Mouse (Mus musculus) thymus, adult 2 months (tissue): ENCODE results near the gene Adamts7. TPM values are rescaled to one million over a fixed set of nuclear protein-coding genes. Genes with fewer than 3 reads are reported as not detected.

Experiments used
- DNase-seq: peaks from one replicate; pipeline ENCODE4 v3.0.0; 2021
- H3K27ac ChIP-seq: fragments of 200-500 bp; 2 replicates; pipeline ENCODE4 v1.5.1; 2012; ENCODE audit warnings: low read length, control low read depth; ENCODE audit not compliant: control insufficient read depth, insufficient read depth
- H3K27me3 ChIP-seq: fragments of 200-500 bp; 2 replicates; pipeline ENCODE4 v1.6.1; 2012; ENCODE audit warnings: mild to moderate bottlenecking, low read length, moderate library complexity, mixed read lengths; ENCODE audit not compliant: control insufficient read depth, insufficient read depth
- H3K36me3 ChIP-seq: fragments of 200-500 bp; 2 replicates; pipeline ENCODE4 v1.6.1; 2012; ENCODE audit warnings: mild to moderate bottlenecking, low read length, moderate library complexity; ENCODE audit not compliant: control insufficient read depth, insufficient read depth
- H3K4me1 ChIP-seq: fragments of 200-500 bp; replicated peaks from 2 replicates; pipeline ENCODE4 v1.6.1; 2012; ENCODE audit warnings: low read length; ENCODE audit not compliant: control insufficient read depth, insufficient read depth
- H3K4me3 ChIP-seq: fragments of 200-500 bp; 2 replicates; pipeline ENCODE4 v1.5.1; 2012; ENCODE audit warnings: mild to moderate bottlenecking, low read length, control low read depth, moderate library complexity; ENCODE audit not compliant: control insufficient read depth, insufficient read depth
- CTCF ChIP-seq: fragments of 200-500 bp; IDR thresholded peaks from 2 replicates; pipeline ENCODE4 v1.5.1; 2012; ENCODE audit warnings: mild to moderate bottlenecking, control low read depth, low read length, moderate library complexity, borderline replicate concordance; ENCODE audit not compliant: control insufficient read depth, poor library complexity, insufficient read depth; ENCODE audit errors: extremely low read depth
- POLR2A ChIP-seq: fragments of 200-500 bp; IDR thresholded peaks from 2 replicates; pipeline ENCODE4 v1.6.1; 2012; ENCODE audit warnings: mild to moderate bottlenecking, low read length, control low read depth, moderate library complexity; ENCODE audit not compliant: control insufficient read depth, poor library complexity, insufficient read depth; ENCODE audit errors: extremely low read depth
- WGBS: fragments of 180-500 bp; shearing (Covaris S2); methylation state at CpG from one replicate; pipeline ENCODE4 v1.1.7; 2018; 5-methylcytosine and 5-hydroxymethylcytosine counted together
- polyA plus RNA-seq: library from polyadenylated mRNA; depleted of rRNA; stranded (reverse); fragments of >200 nt; gene quantifications from 2 replicates; pipeline ENCODE4 v1.2.3, GENCODE M21; 2012

The Adamts7 gene
- polyA plus RNA-seq, 1 experiment, result 5.0 TPM

DNA sequence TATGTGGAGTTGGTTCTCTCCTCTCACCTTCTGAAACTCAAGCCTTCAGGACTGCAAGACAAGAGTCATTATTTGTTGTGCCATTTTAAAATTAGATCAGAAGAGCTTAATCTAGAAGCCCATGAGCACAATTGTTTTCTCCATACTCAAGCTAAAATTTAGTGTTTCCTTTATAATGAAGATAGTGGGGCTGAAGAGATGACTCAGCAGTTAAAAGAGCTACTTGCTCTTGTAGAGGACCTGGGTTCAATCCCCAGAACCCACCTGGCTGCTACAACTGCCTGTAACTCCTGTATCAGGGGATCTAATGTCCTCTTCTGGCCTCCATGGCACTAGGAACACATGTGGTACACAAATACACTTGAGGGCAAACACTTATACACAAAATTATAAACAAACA is 45.6 kb upstream of the Adamts7 start:
- Histone ChIP-seq H3K27ac (no peak overlapping the region), H3K4me1 (peaks cover 7% of the 10 kb centered on the region), H3K36me3 (no peaks in the 10 kb centered on the region), H3K4me3 (no peak overlapping the region), H3K27me3 (no peaks in the 10 kb centered on the region)
- no peak for DNase-seq
- no peak for TF ChIP-seq POLR2A
- TF ChIP-seq CTCF, result no peak

DNA sequence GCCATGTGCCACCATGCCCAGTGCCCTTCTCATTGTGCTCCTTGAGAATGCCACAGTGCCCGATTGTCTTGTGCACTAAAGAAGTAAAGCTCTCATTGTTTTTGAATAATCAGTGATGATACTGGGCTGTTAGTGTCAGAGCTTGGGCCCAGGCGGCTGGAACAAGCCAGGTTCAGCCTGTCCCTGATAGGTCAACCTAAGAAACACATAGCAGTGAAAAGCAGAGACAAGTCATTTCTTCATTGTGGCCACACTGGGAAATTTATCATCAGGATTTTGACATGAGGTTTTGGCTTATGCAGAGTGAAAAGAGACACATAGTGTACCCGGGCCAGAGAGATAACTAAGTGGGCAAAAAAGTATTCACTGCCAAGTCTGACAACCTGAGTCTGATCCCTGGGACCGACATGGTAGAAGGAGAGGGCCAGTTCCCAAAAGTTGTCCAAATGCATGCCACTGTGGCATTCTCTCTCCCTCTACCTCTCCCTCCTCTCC is 40.6 kb upstream of the Adamts7 start:
- TF ChIP-seq POLR2A, result no peak
- TF ChIP-seq CTCF, result no peak
- Histone ChIP-seq H3K36me3 (no peaks in the 10 kb centered on the region), H3K27ac (no peak overlapping the region), H3K4me3 (no peak overlapping the region), H3K4me1 (peaks cover 2% of the 10 kb centered on the region; the same call in 1 of the 2 replicates), H3K27me3 (no peaks in the 10 kb centered on the region)
- 91% methylated on average over 4 of the region's 4 CpGs for WGBS
- DNase-seq, result no peak

DNA sequence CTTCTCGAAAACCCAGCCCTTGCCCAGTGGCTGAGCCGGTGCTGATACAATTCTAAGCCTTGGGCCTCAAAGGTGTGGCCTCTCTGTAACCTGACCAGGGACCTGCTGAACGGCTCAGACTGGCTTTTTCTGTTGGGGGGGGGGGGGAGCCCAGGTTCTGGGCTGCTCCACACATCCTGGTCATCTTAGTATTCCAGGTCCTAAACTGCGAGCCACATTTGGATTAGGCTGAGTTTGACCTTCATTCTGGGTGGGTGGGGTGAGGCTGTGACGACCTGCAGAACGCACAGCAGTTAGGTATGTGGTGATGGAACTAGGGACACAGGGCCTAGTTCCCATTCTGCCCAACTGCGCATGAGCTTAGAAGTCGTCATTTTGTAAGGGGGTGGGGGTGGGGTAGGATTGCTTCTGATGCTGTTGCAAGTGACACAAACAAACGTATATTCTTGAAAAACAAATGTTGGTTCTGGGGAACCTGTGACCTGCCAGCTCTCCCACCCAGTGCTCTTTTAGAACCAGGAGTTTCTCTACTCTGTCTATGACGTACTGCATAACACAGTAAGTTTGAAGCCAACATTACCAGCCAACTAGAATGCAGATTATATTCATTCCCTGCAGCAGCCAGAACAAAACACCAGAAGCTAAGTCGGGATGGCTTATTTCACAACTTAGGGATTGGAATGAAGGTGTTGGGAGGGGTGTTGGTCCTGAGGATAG is 38.6 kb upstream of the Adamts7 start:
- peaks cover 2% of the 10 kb centered on the region; the same call in 1 of the 2 replicates for H3K4me1 ChIP-seq
- WGBS, result 87% methylated on average over 11 of the region's 11 CpGs
- H3K27ac ChIP-seq, result no peak overlapping the region
- TF ChIP-seq CTCF, result no peak
- TF ChIP-seq POLR2A, result no peak
- no peak for DNase-seq
- no peaks in the 10 kb centered on the region for H3K27me3 ChIP-seq
- no peaks in the 10 kb centered on the region for H3K36me3 ChIP-seq
- no peak overlapping the region for H3K4me3 ChIP-seq

DNA sequence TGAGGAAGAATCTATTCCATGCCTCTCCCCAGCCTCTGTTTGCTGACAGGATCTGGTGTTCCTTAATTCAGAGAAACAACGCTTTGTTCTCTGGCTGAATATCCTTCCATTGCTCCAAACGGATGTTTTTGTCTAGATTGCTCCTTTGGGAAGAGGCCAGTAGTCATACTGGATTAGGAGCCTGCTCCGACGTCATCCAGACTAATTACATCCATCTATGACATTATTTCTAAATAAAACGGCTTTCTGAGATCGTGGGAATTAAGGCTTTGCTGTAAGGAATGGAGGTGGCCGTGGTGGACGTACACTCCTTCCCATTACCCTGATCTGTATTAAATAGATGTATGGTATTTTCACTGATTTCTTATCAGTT is 38.0 kb upstream of the Adamts7 start:
- Histone ChIP-seq H3K27me3 (no peaks in the 10 kb centered on the region), H3K36me3 (no peaks in the 10 kb centered on the region), H3K4me1 (peaks cover 2% of the 10 kb centered on the region; the same call in 1 of the 2 replicates), H3K27ac (no peak overlapping the region), H3K4me3 (no peak overlapping the region)
- WGBS, result 92% methylated on average over 8 of the region's 8 CpGs
- DNase-seq, result no peak
- TF ChIP-seq CTCF (no peak), POLR2A (no peak)

- H3K27me3 ChIP-seq, result no peaks in the 10 kb centered on the region
- H3K27ac ChIP-seq, result no peak overlapping the region
- H3K4me3 ChIP-seq, result no peak overlapping the region
- no peak for TF ChIP-seq POLR2A
- TF ChIP-seq CTCF, result no peak
- peaks cover 2% of the 10 kb centered on the region; the same call in 1 of the 2 replicates for H3K4me1 ChIP-seq
- no peaks in the 10 kb centered on the region for H3K36me3 ChIP-seq
- WGBS, result 55% methylated on average over 7 of the region's 7 CpGs
- no peak for DNase-seq
These were observed 37.3 kb upstream of the Adamts7 start for GRCm38 (mm10) chr9:90125416-90126099.

- H3K36me3 ChIP-seq, result no peaks in the 10 kb centered on the region
- DNase-seq, result peak; percentile 85
- no peak for TF ChIP-seq POLR2A
- no peak for TF ChIP-seq CTCF
- H3K27me3 ChIP-seq, result no peaks in the 10 kb centered on the region
- 4% methylated on average over 30 of the region's 30 CpGs for WGBS
- peaks cover 2% of the 10 kb centered on the region; the same call in 1 of the 2 replicates for H3K4me1 ChIP-seq
- H3K4me3 ChIP-seq, result peak overlapping the region; percentile 34
- no peak overlapping the region for H3K27ac ChIP-seq
These were observed 36.4 kb upstream of the Adamts7 start for GRCm38 (mm10) chr9:90126260-90127010.
